Mouse (Mus musculus) brain, embryonic 14.5 days (tissue): ENCODE measurements around the gene Kat6b.

Source experiments
- CTCF ChIP-seq: fragments of 200-500 bp; IDR thresholded peaks from 2 replicates; pipeline ENCODE4 v1.5.1; 2012; ENCODE audit warnings: inconsistent platforms, mild to moderate bottlenecking, moderate library complexity, borderline replicate concordance; ENCODE audit not compliant: insufficient read depth, insufficient read length; ENCODE audit errors: extremely low read depth
- POLR2A ChIP-seq: fragments of 200-500 bp; IDR thresholded peaks from 2 replicates; pipeline ENCODE4 v1.6.1; 2012; ENCODE audit warnings: mild to moderate bottlenecking, inconsistent platforms, borderline replicate concordance; ENCODE audit not compliant: poor library complexity, insufficient read depth, insufficient read length, severe bottlenecking; ENCODE audit errors: extremely low read depth

DNA sequence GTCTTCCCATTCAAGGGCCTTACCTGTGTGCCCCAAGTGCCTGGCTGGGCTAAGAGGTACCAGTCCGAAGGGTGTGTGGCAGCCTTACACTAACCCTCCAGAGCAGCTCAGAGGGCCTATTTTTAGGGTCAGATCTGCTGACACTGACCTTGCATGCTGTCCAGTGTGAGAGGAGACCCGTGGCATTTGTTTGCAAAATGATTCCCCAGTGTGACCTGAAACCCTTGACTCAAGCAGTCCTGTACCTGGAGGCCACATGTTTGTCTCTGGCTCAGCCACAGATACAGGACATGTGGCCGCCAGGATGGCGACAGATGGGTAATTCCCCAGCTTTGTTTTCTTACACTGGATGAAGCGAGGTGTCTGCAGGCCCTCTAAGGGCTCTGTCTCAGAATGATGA lies 233.3 kb downstream of the Kat6b start, which contains the start of gene Dupd1:
- TF ChIP-seq POLR2A (no peak), CTCF (no peak)
